Comparison of ENCODE assay signal across 8 mouse cellular contexts in genomic region chr8:92366736-92367267, GRCm38 (mm10). TPM values are rescaled to one million over a fixed set of nuclear protein-coding genes. Genes with fewer than 3 reads are reported as not detected.
DNase-seq lines count a peak whose midpoint lies in the region; ATAC-seq and TF ChIP-seq lines count a peak whose summit lies in the region.
"Had no signal": no experiment of that assay in that cellular context is flagged by ENCODE, and none has a peak within 500 bp of the region (broad histone marks: within the 10 kb centered on the region; RNA-seq: fewer than 3 reads in every experiment).

No protein-coding gene starts in this region.

- H3K9me3 ChIP-seq in embryonic facial prominence, embryonic 12.5 days = no peaks in the 10 kb centered on the region
- H3K9me3 ChIP-seq in liver, embryonic 14.5 days (ENCODE audit: control insufficient read depth, low read length) = no peaks in the 10 kb centered on the region
- no peaks in the 10 kb centered on the region for H3K9me3 ChIP-seq in neural tube, embryonic 12.5 days
- H3K9me3 ChIP-seq: liver, embryonic 15.5 days had no signal

- DNase-seq in lung, adult 18-20 months = peak; percentile 48 to 59
- DNase-seq in lung, postnatal 25 days (ENCODE audit: low spot score) = no peak
- DNase-seq in liver, embryonic 14.5 days (ENCODE audit: low read depth in 3 of 3, low spot score in 3 of 3) = no peak
- no peak for DNase-seq in left cerebral cortex, postnatal 10 days (ENCODE audit: extremely low spot score in 1 of 2, low spot score in 2 of 2)

- TF ChIP-seq EP300 in liver, embryonic 14.5 days (IDR thresholded peaks at IDR 0.05; ENCODE audit: low read depth) = no peak

- intact Hi-C loops in left cerebral cortex, postnatal 10 days (cut with DNase I) = no loop called here

- no peak overlapping the region for H3K9ac ChIP-seq in embryonic facial prominence, embryonic 12.5 days
- no peak overlapping the region for H3K9ac ChIP-seq in liver, embryonic 14.5 days (replicated peaks)
- no peak overlapping the region for H3K9ac ChIP-seq in neural tube, embryonic 12.5 days
- H3K9ac ChIP-seq: liver, embryonic 15.5 days had no signal

- peaks cover 32% of the 10 kb centered on the region for H3K4me1 ChIP-seq in embryonic facial prominence, embryonic 12.5 days
- no peaks in the 10 kb centered on the region for H3K4me1 ChIP-seq in liver, embryonic 14.5 days (replicated peaks; ENCODE audit: control insufficient read depth in 2 of 2, insufficient read depth in 2 of 2, low read length in 1 of 2)
- peaks cover 45% of the 10 kb centered on the region for H3K4me1 ChIP-seq in neural tube, embryonic 12.5 days
- H3K4me1 ChIP-seq: liver, embryonic 15.5 days had no signal

- peak; percentile 51 for TF ChIP-seq CTCF in liver, embryonic 14.5 days (IDR thresholded peaks at IDR 0.05; ENCODE audit: low read depth)

- no peaks in the 10 kb centered on the region for H3K36me3 ChIP-seq in embryonic facial prominence, embryonic 12.5 days
- H3K36me3 ChIP-seq in liver, embryonic 14.5 days (replicated peaks; ENCODE audit: control insufficient read depth, insufficient read depth, low read depth) = no peaks in the 10 kb centered on the region
- no peaks in the 10 kb centered on the region for H3K36me3 ChIP-seq in neural tube, embryonic 12.5 days
- H3K36me3 ChIP-seq: liver, embryonic 15.5 days had no signal

- H3K27ac ChIP-seq in embryonic facial prominence, embryonic 12.5 days = no peak overlapping the region
- no peak overlapping the region for H3K27ac ChIP-seq in liver, embryonic 14.5 days
- H3K27ac ChIP-seq in neural tube, embryonic 12.5 days = no peak overlapping the region
- H3K27ac ChIP-seq: liver, embryonic 15.5 days had no signal

- 12% methylated on average over 20 of the region's 20 CpGs for WGBS in embryonic facial prominence, embryonic 12.5 days
- 4% methylated on average over 20 of the region's 20 CpGs for WGBS in liver, embryonic 14.5 days (ENCODE audit: insufficient replicate concordance)
- 2% methylated on average over 20 of the region's 20 CpGs for WGBS in neural tube, embryonic 12.5 days

- no peak for ATAC-seq in embryonic facial prominence, embryonic 12.5 days (ENCODE audit: insufficient number of reproducible peaks, insufficient read depth, low FRiP score, low TSS enrichment)
- ATAC-seq in hematopoietic stem cell, adult 5-6 weeks (replicated peaks in 1 of 2; ENCODE audit: insufficient read depth in 1 of 2, low FRiP score in 2 of 2, low TSS enrichment in 1 of 2, low read depth in 1 of 2, poor library complexity in 2 of 2, severe bottlenecking in 2 of 2) = peak; percentile 19 to 48; a peak in 1 of 4 replicates
- ATAC-seq in liver, embryonic 14.5 days (ENCODE audit: insufficient read depth) = no peak
- no peak for ATAC-seq in neural tube, embryonic 12.5 days (ENCODE audit: low FRiP score, low read depth)

- H3K27me3 ChIP-seq in embryonic facial prominence, embryonic 12.5 days = peaks cover 48% of the 10 kb centered on the region
- H3K27me3 ChIP-seq in liver, embryonic 14.5 days (ENCODE audit: control insufficient read depth, insufficient read depth, low read length) = peaks cover 74% of the 10 kb centered on the region
- peaks cover 47% of the 10 kb centered on the region for H3K27me3 ChIP-seq in neural tube, embryonic 12.5 days (replicated peaks)

- H3K4me3 ChIP-seq in embryonic facial prominence, embryonic 12.5 days = peak overlapping the region; percentile 6; the same call in 1 of the 2 replicates
- H3K4me3 ChIP-seq in liver, embryonic 14.5 days (ENCODE audit: insufficient read depth in 1 of 2, low read depth in 2 of 2, low read length in 2 of 2) = no peak overlapping the region
- H3K4me3 ChIP-seq in neural tube, embryonic 12.5 days = no peak overlapping the region
- H3K4me3 ChIP-seq: liver, embryonic 15.5 days had no signal

- H3K4me2 ChIP-seq in embryonic facial prominence, embryonic 12.5 days (replicated peaks) = peak overlapping the region; percentile 16
- H3K4me2 ChIP-seq in liver, embryonic 14.5 days (ENCODE audit: low read depth) = no peak overlapping the region
- H3K4me2 ChIP-seq in neural tube, embryonic 12.5 days (replicated peaks) = peak overlapping the region; percentile 62
- H3K4me2 ChIP-seq: liver, embryonic 15.5 days had no signal

RNA-seq across cellular contexts. Expression of gene Irx5, which starts 9.4 kb away (rescaled TPM):
- 27.2 and 33.6 TPM in 2 replicates for polyA plus RNA-seq in embryonic facial prominence, embryonic 12.5 days (2016; fragmentation: Nextera tagmentation; extraction: Ambion mirVana)
- not detected in 2 replicates for total RNA-seq in hematopoietic stem cell, adult 5-6 weeks (2017)
- 0.04 TPM in 2 replicates for polyA plus RNA-seq in liver, embryonic 14.5 days (2012; rRNA removed)
- polyA plus RNA-seq in liver, embryonic 14.5 days (2014; fragmentation: Nextera tagmentation; extraction: Ambion mirVana) = not detected in 2 replicates
- polyA plus RNA-seq in neural tube, embryonic 12.5 days (2016; fragmentation: Nextera tagmentation; extraction: Ambion mirVana) = 18.7 and 21.0 TPM in 2 replicates
- not detected for total RNA-seq in left cerebral cortex, postnatal 10 days (2021)
- polyA plus RNA-seq: liver, embryonic 15.5 days had no signal

Comparison
In these comparisons a context has a peak if more than half of its experiments do, and no peak if none do; other contexts are left out.
1. DNase-seq: peak in lung, adult 18-20 months (2 of 2); none in lung, postnatal 25 days (single experiment), liver, embryonic 14.5 days (0 of 3) and left cerebral cortex, postnatal 10 days (0 of 2).
2. ATAC-seq: peak in hematopoietic stem cell, adult 5-6 weeks (2 of 2); none in embryonic facial prominence, embryonic 12.5 days (single experiment), liver, embryonic 14.5 days (single experiment) and neural tube, embryonic 12.5 days (single experiment).
3. RNA of gene Irx5, which starts 9.4 kb away (polyA plus RNA-seq): 27.2 to 33.6 TPM in embryonic facial prominence, embryonic 12.5 days and 18.7 to 21.0 TPM in neural tube, embryonic 12.5 days; 0.04 TPM in liver, embryonic 14.5 days; every median in the first group is over 10 times any median in the second.